Mouse (Mus musculus) mammary gland, adult 2 months (tissue): Measurements from ENCODE around the gene Lipm. TPM values are rescaled to one million over a fixed set of nuclear protein-coding genes. Genes with fewer than 3 reads are reported as not detected.

ENCODE experiments used
- polyA plus RNA-seq: library from polyadenylated mRNA; depleted of rRNA; stranded (reverse); fragments of >200 nt; gene quantifications from 2 replicates; pipeline ENCODE4 v1.2.3, GENCODE M21; 2012; ENCODE audit warnings: low replicate concordance; rRNA removed

Gene Lipm
- 0.30 TPM in 1 of 2 replicates, not detected in the other for polyA plus RNA-seq

GRCm38 (mm10) chr19:34100633-34101032 is at the start of gene Lipm:
TSS of gene Lipm (plus strand) at chr19:34100933.

GRCm38 (mm10) chr19:34066779-34067472 is 33.8 kb upstream of the Lipm start, which contains the start of gene Lipn:
TSS of gene Lipn (plus strand) at chr19:34067358.

GRCm38 (mm10) chr19:34165891-34166290 is 65.2 kb downstream of the Lipm start, which contains the start of gene Ankrd22:
TSS of gene Ankrd22 (minus strand) at chr19:34166053.

Other genes with a start within 250 kb of the Lipm start
- gene Lipf, start 139.7 kb upstream of the Lipm start, polyA plus RNA-seq = 0.07 TPM in 1 of 2 replicates, not detected in the other
- 0.22 TPM in 1 of 2 replicates, not detected in the other for gene Lipk, start 92.6 kb upstream of the Lipm start, polyA plus RNA-seq
- gene Lipn, start 33.6 kb upstream of the Lipm start, polyA plus RNA-seq = 0.36 TPM in 1 of 2 replicates, not detected in the other
- 0.39 TPM in 1 of 2 replicates, not detected in the other for gene Ankrd22, start 65.1 kb downstream of the Lipm start, polyA plus RNA-seq
- 11.4 TPM in 2 replicates for gene Stambpl1, start 91.3 kb downstream of the Lipm start, polyA plus RNA-seq
- 331 and 593 TPM in 2 replicates for gene Acta2, start 154.7 kb downstream of the Lipm start, polyA plus RNA-seq
- 1.9 and 6.3 TPM in 2 replicates for gene Fas, start 189.7 kb downstream of the Lipm start, polyA plus RNA-seq